Mouse (Mus musculus): ENCODE results near the gene Tmtc1. TPM values are rescaled to one million over a fixed set of nuclear protein-coding genes. Genes with fewer than 3 reads are reported as not detected.

Tmtc1 gene
- polyA plus RNA-seq, 1 experiment: not detected

GRCm38 (mm10) chr6:148391286-148391685, 52.9 kb downstream of the Tmtc1 start:
- Histone ChIP-seq H3K27me3 (ENCODE audit: control insufficient read depth) (no peaks in the 10 kb centered on the region), H3K4me3 (replicated peaks) (no peak overlapping the region), H3K36me3 (ENCODE audit: control insufficient read depth) (no peaks in the 10 kb centered on the region), H3K4me1 (ENCODE audit: control insufficient read depth) (no peaks in the 10 kb centered on the region), H3K9me3 (ENCODE audit: control insufficient read depth, low read length) (no peaks in the 10 kb centered on the region)
- TF ChIP-seq TAL1 (IDR thresholded peaks at IDR 0.05; ENCODE audit: low read length): no peak
- no peak for TF ChIP-seq GATA1 (IDR thresholded peaks at IDR 0.05; ENCODE audit: low read length)

- TF ChIP-seq GATA1 (IDR thresholded peaks at IDR 0.05; ENCODE audit: low read length): no peak
- TF ChIP-seq TAL1 (IDR thresholded peaks at IDR 0.05; ENCODE audit: low read length): no peak
- Histone ChIP-seq H3K4me1 (ENCODE audit: control insufficient read depth) (no peaks in the 10 kb centered on the region), H3K27me3 (ENCODE audit: control insufficient read depth) (no peaks in the 10 kb centered on the region), H3K4me3 (replicated peaks) (no peak overlapping the region), H3K36me3 (ENCODE audit: control insufficient read depth) (no peaks in the 10 kb centered on the region), H3K9me3 (ENCODE audit: control insufficient read depth, low read length) (no peaks in the 10 kb centered on the region)
Measured at GRCm38 (mm10) chr6:148390630-148391276, 53.4 kb downstream of the Tmtc1 start.

GRCm38 (mm10) chr6:148387990-148388389, 56.2 kb downstream of the Tmtc1 start:
- Histone ChIP-seq H3K4me3 (replicated peaks) (no peak overlapping the region), H3K36me3 (ENCODE audit: control insufficient read depth) (no peaks in the 10 kb centered on the region), H3K4me1 (ENCODE audit: control insufficient read depth) (no peaks in the 10 kb centered on the region), H3K27me3 (ENCODE audit: control insufficient read depth) (no peaks in the 10 kb centered on the region), H3K9me3 (ENCODE audit: control insufficient read depth, low read length) (no peaks in the 10 kb centered on the region)
- no peak for TF ChIP-seq TAL1 (IDR thresholded peaks at IDR 0.05; ENCODE audit: low read length)
- TF ChIP-seq GATA1 (IDR thresholded peaks at IDR 0.05; ENCODE audit: low read length): no peak

GRCm38 (mm10) chr6:148384111-148384895, 59.9 kb downstream of the Tmtc1 start:
- no peaks in the 10 kb centered on the region for H3K36me3 ChIP-seq (ENCODE audit: control insufficient read depth)
- H3K4me1 ChIP-seq (ENCODE audit: control insufficient read depth): no peaks in the 10 kb centered on the region
- H3K27me3 ChIP-seq (ENCODE audit: control insufficient read depth): no peaks in the 10 kb centered on the region
- no peak for TF ChIP-seq GATA1 (IDR thresholded peaks at IDR 0.05; ENCODE audit: low read length)
- no peak for TF ChIP-seq TAL1 (IDR thresholded peaks at IDR 0.05; ENCODE audit: low read length)
- H3K9me3 ChIP-seq (ENCODE audit: control insufficient read depth, low read length): no peaks in the 10 kb centered on the region
- H3K4me3 ChIP-seq (replicated peaks): no peak overlapping the region

GRCm38 (mm10) chr6:148381163-148381782, 62.9 kb downstream of the Tmtc1 start:
- Histone ChIP-seq H3K4me1 (ENCODE audit: control insufficient read depth) (no peaks in the 10 kb centered on the region), H3K9me3 (ENCODE audit: control insufficient read depth, low read length) (peaks cover 2% of the 10 kb centered on the region; the same call in 1 of the 2 replicates), H3K4me3 (replicated peaks) (no peak overlapping the region), H3K27me3 (ENCODE audit: control insufficient read depth) (no peaks in the 10 kb centered on the region), H3K36me3 (ENCODE audit: control insufficient read depth) (no peaks in the 10 kb centered on the region)
- TF ChIP-seq GATA1 (IDR thresholded peaks at IDR 0.05; ENCODE audit: low read length) (no peak), TAL1 (IDR thresholded peaks at IDR 0.05; ENCODE audit: low read length) (no peak)

GRCm38 (mm10) chr6:148375618-148376209, 68.5 kb downstream of the Tmtc1 start:
- Histone ChIP-seq H3K4me1 (ENCODE audit: control insufficient read depth) (no peaks in the 10 kb centered on the region), H3K4me3 (replicated peaks) (no peak overlapping the region), H3K9me3 (ENCODE audit: control insufficient read depth, low read length) (peaks cover 2% of the 10 kb centered on the region; the same call in 1 of the 2 replicates)

GRCm38 (mm10) chr6:148375015-148375414, 69.2 kb downstream of the Tmtc1 start:
- Histone ChIP-seq H3K36me3 (ENCODE audit: control insufficient read depth) (no peaks in the 10 kb centered on the region), H3K4me3 (replicated peaks) (no peak overlapping the region), H3K9me3 (ENCODE audit: control insufficient read depth, low read length) (peaks cover 2% of the 10 kb centered on the region; the same call in 1 of the 2 replicates), H3K4me1 (ENCODE audit: control insufficient read depth) (no peaks in the 10 kb centered on the region), H3K27me3 (ENCODE audit: control insufficient read depth) (no peaks in the 10 kb centered on the region)
- TF ChIP-seq TAL1 (IDR thresholded peaks at IDR 0.05; ENCODE audit: low read length) (no peak), GATA1 (IDR thresholded peaks at IDR 0.05; ENCODE audit: low read length) (no peak)

More at GRCm38 (mm10) chr6:148375618-148376209, 68.5 kb downstream of the Tmtc1 start:
- no peak for TF ChIP-seq GATA1 (IDR thresholded peaks at IDR 0.05; ENCODE audit: low read length)
- Histone ChIP-seq H3K36me3 (ENCODE audit: control insufficient read depth) (no peaks in the 10 kb centered on the region), H3K27me3 (ENCODE audit: control insufficient read depth) (no peaks in the 10 kb centered on the region)

- no peaks in the 10 kb centered on the region for H3K27me3 ChIP-seq (ENCODE audit: control insufficient read depth)
- no peak overlapping the region for H3K4me3 ChIP-seq (replicated peaks)
- peaks cover 2% of the 10 kb centered on the region; the same call in 1 of the 2 replicates for H3K9me3 ChIP-seq (ENCODE audit: control insufficient read depth, low read length)
- no peaks in the 10 kb centered on the region for H3K36me3 ChIP-seq (ENCODE audit: control insufficient read depth)
- TF ChIP-seq GATA1 (IDR thresholded peaks at IDR 0.05; ENCODE audit: low read length) (no peak), TAL1 (IDR thresholded peaks at IDR 0.05; ENCODE audit: low read length) (no peak)
- no peaks in the 10 kb centered on the region for H3K4me1 ChIP-seq (ENCODE audit: control insufficient read depth)
Measured at GRCm38 (mm10) chr6:148373444-148373843, 70.7 kb downstream of the Tmtc1 start.

GRCm38 (mm10) chr6:148371223-148371622, 73.0 kb downstream of the Tmtc1 start:
- H3K9me3 ChIP-seq (ENCODE audit: control insufficient read depth, low read length): no peaks in the 10 kb centered on the region
- no peaks in the 10 kb centered on the region for H3K4me1 ChIP-seq (ENCODE audit: control insufficient read depth)
- no peaks in the 10 kb centered on the region for H3K27me3 ChIP-seq (ENCODE audit: control insufficient read depth)
- TF ChIP-seq TAL1 (IDR thresholded peaks at IDR 0.05; ENCODE audit: low read length): no peak
- TF ChIP-seq GATA1 (IDR thresholded peaks at IDR 0.05; ENCODE audit: low read length): no peak
- H3K4me3 ChIP-seq (replicated peaks): no peak overlapping the region
- no peaks in the 10 kb centered on the region for H3K36me3 ChIP-seq (ENCODE audit: control insufficient read depth)

Data from erythroblast, embryonic 14.5 days (primary cell).